Mouse (Mus musculus) ES-E14 (cell line): ENCODE measurements around the gene Gm2056. TPM values are rescaled to one million over a fixed set of nuclear protein-coding genes. Genes with fewer than 3 reads are reported as not detected.
A peak's percentile ranks its signal among the peaks of the same experiment; 100 is the strongest.
"Not testable (repeated sequence)": the region's sequence is repeated elsewhere in the genome, so short reads cannot be mapped to it uniquely, and the experiment has no call there.

Experiments
- DNase-seq: peaks from one replicate; pipeline ENCODE4 v3.0.0-alpha.2; 2013; ENCODE audit warnings: low read depth, low spot score
- H3K27ac ChIP-seq: 2 replicates; pipeline ENCODE4 v1.5.1; 2012; ENCODE audit warnings: low read depth, mild to moderate bottlenecking, low read length, moderate library complexity, mixed read lengths; ENCODE audit not compliant: poor library complexity, insufficient read depth, severe bottlenecking
- H3K36me3 ChIP-seq: 2 replicates; pipeline ENCODE4 v1.6.1; 2012; ENCODE audit warnings: mild to moderate bottlenecking, low read length, moderate library complexity, mixed read lengths; ENCODE audit not compliant: control insufficient read depth, poor library complexity, insufficient read depth, severe bottlenecking
- H3K4me1 ChIP-seq, 2 experiments: fragments of 150-350 bp in 1 of 2; sonication (generic) in 1 of 2; 2 replicates each; pipeline ENCODE4 v1.6.1; 2012; ENCODE audit warnings: low read length in 2 of 2, mild to moderate bottlenecking in 1 of 2, mixed read lengths in 1 of 2; ENCODE audit not compliant: control insufficient read depth in 2 of 2, insufficient read depth in 2 of 2, poor library complexity in 1 of 2
- H3K4me3 ChIP-seq, 2 experiments: fragments of 150-350 bp in 1 of 2; sonication (generic) in 1 of 2; 2 replicates each; pipeline ENCODE4 v1.5.1; 2012; ENCODE audit warnings: low read length in 2 of 2, low read depth in 1 of 2, mild to moderate bottlenecking in 1 of 2, mixed read lengths in 1 of 2; ENCODE audit not compliant: insufficient read depth in 1 of 2, poor library complexity in 1 of 2, severe bottlenecking in 1 of 2
- H3K9ac ChIP-seq: 2 replicates; pipeline ENCODE4 v1.6.1; 2012; ENCODE audit warnings: low read depth, mild to moderate bottlenecking, low read length, mixed read lengths; ENCODE audit not compliant: poor library complexity, insufficient read depth, severe bottlenecking
- H3K9me3 ChIP-seq: fragments of 150-350 bp; sonication (generic); 2 replicates; pipeline ENCODE4 v1.6.1; 2012; ENCODE audit warnings: low read depth, mild to moderate bottlenecking, low read length; ENCODE audit not compliant: control insufficient read depth, insufficient read depth
- in situ Hi-C, 2 experiments: fragments of 600-800 bp; cut with MboI; formaldehyde crosslinking; loops; one replicate each; pipeline ENCODE4 v1.15.1; 2025; ENCODE audit warnings: low sequenced_read_pairs in 2 of 2, inconsistent platforms in 1 of 2; ENCODE audit not compliant: unreplicated experiment in 2 of 2
- total RNA-seq: library from RNA; depleted of rRNA; stranded (reverse); fragments of 300-350 nt; gene quantifications from 2 replicates; pipeline ENCODE4 v1.2.3, GENCODE M21; 2012; rRNA removed

Gene Gm2056
- total RNA-seq = 3.2 and 3.3 TPM in 2 replicates

DNA sequence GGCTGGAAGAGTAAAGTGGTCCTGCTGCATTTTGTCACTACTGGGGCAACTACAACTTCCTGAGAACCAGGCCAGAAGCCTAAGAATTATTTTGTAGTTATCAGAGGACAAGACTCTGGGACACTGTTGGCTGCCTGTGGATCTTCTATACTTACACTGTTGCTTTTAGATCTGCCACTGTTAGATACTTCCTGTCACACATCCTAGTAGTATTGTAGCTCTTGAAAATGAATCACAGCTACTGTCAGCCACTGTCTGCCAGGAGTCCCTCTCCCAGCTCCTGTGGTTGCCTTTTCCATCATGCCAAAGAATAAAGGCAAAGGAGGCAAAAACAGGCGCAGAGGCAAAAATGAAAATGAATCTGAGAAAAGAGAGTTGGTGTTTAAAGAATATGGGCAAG lies at the start of gene Gm2056:
Gene Gm2056 (plus strand): TSS at position 301 of the 400 bp plus-strand sequence.
- H3K9me3 ChIP-seq, H3K27ac ChIP-seq, H3K9ac ChIP-seq: not testable (repeated sequence)

GRCm38 (mm10) chr12:87984000-87984399 lies 42.8 kb upstream of the Gm2056 start:
- not testable (repeated sequence) for H3K36me3 ChIP-seq, H3K9me3 ChIP-seq

More for the DNA sequence above, at the start of gene Gm2056:
- H3K36me3 ChIP-seq, H3K4me1 ChIP-seq, DNase-seq, H3K4me3 ChIP-seq, in situ Hi-C loops: not testable (repeated sequence)

DNA sequence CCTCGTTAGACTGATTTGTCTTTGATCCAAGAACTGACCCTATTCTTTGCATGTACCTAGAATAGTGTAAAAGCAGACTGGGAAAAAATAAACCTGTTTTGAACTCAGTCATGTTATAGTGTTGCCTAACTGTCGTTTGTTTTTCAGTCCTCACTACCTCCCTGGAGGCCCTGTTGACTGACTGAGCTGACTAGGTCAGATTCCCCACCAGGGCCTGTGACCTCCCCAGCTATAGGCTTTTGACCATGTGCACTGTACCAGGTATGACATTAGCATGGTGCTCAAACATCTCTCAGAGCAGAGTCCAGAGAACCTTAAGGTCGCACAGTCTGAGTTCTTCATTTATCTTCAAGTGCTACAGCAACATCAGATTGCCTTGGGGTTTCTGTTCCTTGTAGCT lies 22.7 kb upstream of the Gm2056 start:
- DNase-seq, H3K36me3 ChIP-seq, H3K9me3 ChIP-seq, H3K27ac ChIP-seq, H3K9ac ChIP-seq, in situ Hi-C loops, H3K4me3 ChIP-seq, H3K4me1 ChIP-seq: not testable (repeated sequence)

More at GRCm38 (mm10) chr12:87984000-87984399, 42.8 kb upstream of the Gm2056 start:
- H3K4me1 ChIP-seq, H3K4me3 ChIP-seq, H3K9ac ChIP-seq, H3K27ac ChIP-seq, in situ Hi-C loops: not testable (repeated sequence)
- DNase-seq = peak; percentile 4

DNA sequence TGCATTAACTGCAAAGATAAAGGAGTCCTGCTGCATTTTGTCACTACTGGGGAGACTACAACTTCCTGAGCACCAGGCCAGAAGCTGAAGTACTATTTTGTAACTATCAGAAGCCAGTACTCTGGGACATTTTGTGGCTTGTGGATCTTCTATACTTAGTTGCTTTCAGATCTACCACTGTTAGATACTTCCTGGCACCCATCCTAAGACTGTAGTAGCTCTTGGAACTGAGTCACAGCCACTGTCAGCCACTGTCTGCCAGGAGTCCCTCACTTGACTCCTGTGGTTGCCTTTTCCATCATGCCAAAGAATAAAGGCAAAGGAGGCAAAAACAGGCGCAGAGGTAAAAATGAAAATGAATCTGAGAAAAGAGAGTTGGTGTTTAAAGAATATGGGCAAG lies 15.3 kb upstream of the Gm2056 start, which contains the start of gene Gm2075:
Gene Gm2075 (plus strand): TSS at position 301 of the 400 bp plus-strand sequence.
- H3K27ac ChIP-seq, DNase-seq, H3K36me3 ChIP-seq, H3K9ac ChIP-seq, in situ Hi-C loops, H3K4me1 ChIP-seq, H3K9me3 ChIP-seq, H3K4me3 ChIP-seq: not testable (repeated sequence)

DNA sequence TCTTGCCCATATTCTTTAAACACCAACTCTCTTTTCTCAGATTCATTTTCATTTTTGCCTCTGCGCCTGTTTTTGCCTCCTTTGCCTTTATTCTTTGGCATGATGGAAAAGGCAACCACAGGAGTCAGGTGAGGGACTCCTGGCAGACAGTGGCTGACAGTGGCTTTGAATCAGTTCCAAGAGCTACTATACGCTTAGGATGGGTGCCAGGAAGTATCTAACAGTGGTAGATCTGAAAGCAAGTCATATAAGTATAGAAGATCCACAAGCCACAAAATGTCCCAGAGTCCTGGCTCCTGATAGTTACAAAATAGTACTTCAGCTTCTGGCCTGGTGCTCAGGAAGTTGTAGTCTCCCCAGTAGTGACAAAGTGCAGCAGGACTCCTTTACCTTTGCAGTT lies 8.1 kb upstream of the Gm2056 start, which contains the start of gene Gm6803:
Gene Gm6803 (minus strand): TSS at position 101 of the 400 bp plus-strand sequence.
- H3K9ac ChIP-seq, H3K36me3 ChIP-seq, H3K4me3 ChIP-seq, H3K9me3 ChIP-seq, DNase-seq, H3K27ac ChIP-seq, H3K4me1 ChIP-seq, in situ Hi-C loops: not testable (repeated sequence)

DNA sequence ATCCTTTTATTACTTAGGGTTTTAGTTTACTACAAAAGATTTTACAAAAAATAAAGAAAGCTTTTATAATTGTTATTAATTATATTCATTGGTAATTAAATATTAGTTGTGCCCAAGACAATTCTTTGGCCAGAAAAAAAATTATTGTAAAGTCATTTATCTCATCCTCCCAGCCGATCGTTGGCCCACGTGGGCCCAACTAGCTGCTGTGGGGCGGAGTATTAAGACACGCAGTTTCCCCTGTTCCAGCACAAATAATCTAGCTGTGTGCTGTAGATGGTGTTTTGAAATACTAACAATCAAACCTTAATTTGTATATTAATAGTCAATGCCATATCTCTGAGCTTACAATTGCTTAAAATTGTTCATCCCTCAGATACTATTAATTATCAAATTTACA lies 5.4 kb downstream of the Gm2056 start:
- H3K4me1 ChIP-seq, H3K27ac ChIP-seq, H3K9me3 ChIP-seq, H3K4me3 ChIP-seq, H3K36me3 ChIP-seq, H3K9ac ChIP-seq, in situ Hi-C loops, DNase-seq: not testable (repeated sequence)

GRCm38 (mm10) chr12:88039062-88039461 lies 12.3 kb downstream of the Gm2056 start:
- H3K36me3 ChIP-seq, H3K4me3 ChIP-seq, H3K9me3 ChIP-seq, DNase-seq, in situ Hi-C loops, H3K4me1 ChIP-seq, H3K27ac ChIP-seq, H3K9ac ChIP-seq: not testable (repeated sequence)

DNA sequence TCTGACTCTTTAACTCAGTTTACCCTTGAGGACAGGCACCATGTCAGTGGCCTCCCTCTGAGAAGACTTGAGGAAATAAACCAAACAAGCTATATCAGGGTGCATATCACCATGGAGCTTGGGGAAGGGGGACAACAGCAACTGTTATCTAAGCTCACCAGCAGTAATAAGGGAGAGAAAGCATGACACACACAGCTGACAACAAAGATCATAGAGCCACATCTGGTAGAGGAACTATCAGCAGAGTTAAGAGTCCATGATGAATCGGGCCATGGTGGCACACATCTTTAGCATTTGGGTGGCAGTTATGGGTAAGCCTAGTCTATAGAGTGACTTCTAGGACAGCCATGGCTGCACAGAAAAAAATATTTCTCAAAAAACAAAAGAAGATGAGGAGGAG lies 12.9 kb downstream of the Gm2056 start:
- H3K27ac ChIP-seq, H3K9ac ChIP-seq, H3K4me1 ChIP-seq, in situ Hi-C loops, H3K36me3 ChIP-seq, DNase-seq, H3K9me3 ChIP-seq, H3K4me3 ChIP-seq: not testable (repeated sequence)
